ENCODE assay signal across 19 mouse cellular contexts in the genomic region with DNA sequence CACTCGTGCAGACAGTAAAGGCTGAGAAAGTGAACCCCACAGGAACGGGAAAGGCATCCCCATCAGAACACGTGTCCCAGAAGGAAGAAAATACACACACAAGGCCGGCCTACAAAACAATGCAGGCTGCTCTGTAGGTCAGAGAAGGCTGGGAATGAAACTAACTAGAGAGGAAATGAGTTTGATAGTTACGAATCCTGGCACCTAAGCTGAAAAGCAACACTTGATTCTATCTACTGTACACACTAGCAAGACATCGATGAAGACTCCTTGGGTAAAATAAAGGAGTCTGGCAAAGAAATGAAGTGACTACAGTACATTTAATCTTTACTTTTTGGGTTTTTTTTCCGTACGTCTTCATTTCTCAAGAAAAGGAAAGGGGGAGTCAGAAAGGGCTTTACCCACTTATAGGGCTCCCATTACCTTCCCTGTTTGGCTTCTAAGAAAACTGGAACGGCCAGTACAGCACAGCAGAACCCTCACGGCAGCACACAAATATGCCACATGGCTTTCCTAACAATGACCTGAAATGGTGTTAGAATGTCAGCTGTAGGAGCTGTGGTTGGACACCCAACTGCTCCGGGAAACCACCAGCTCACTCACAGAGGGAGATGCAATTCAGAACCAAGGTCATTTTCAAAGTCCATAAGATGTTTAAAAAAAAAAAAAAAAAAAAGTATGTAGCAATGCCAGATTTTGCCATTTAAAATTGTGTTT. TPM values are rescaled to one million over a fixed set of nuclear protein-coding genes. Genes with fewer than 3 reads are reported as not detected.
DNase-seq lines count a peak whose midpoint lies in the region; ATAC-seq and TF ChIP-seq lines count a peak whose summit lies in the region.
"Had no signal": no experiment of that assay in that cellular context is flagged by ENCODE, and none has a peak within 500 bp of the region (broad histone marks: within the 10 kb centered on the region; RNA-seq: fewer than 3 reads in every experiment).

No protein-coding gene starts in this region.

- H3K9me3 ChIP-seq in limb, embryonic 15.5 days = no peaks in the 10 kb centered on the region
- H3K9me3 ChIP-seq in liver, postnatal 0 days (ENCODE audit: low read length) = no peaks in the 10 kb centered on the region
- H3K9me3 ChIP-seq: hindbrain, embryonic 13.5 days; intestine, embryonic 15.5 days had no signal

- H3K27me3 ChIP-seq in limb, embryonic 15.5 days = no peaks in the 10 kb centered on the region
- no peaks in the 10 kb centered on the region for H3K27me3 ChIP-seq in liver, postnatal 0 days (ENCODE audit: insufficient read depth, low read length)
- H3K27me3 ChIP-seq: hindbrain, embryonic 13.5 days; intestine, embryonic 15.5 days had no signal

- no peak for TF ChIP-seq EP300 in liver, postnatal 0 days (IDR thresholded peaks at IDR 0.05; ENCODE audit: low read depth)

- no peak for TF ChIP-seq POLR2A in embryonic fibroblast, embryonic 13.5 days (IDR thresholded peaks at IDR 0.05; ENCODE audit: low read depth, low read length)

- 58% methylated on average over 11 of the region's 11 CpGs for WGBS in limb, embryonic 15.5 days
- 81% methylated on average over 11 of the region's 11 CpGs for WGBS in liver, postnatal 0 days (ENCODE audit: insufficient replicate concordance)

- DNase-seq in 416B (ENCODE audit: low read depth) = peak; percentile 51
- peak; percentile 76 for DNase-seq in NIH3T3 (ENCODE audit: low read depth)
- DNase-seq in liver, postnatal 0 days = no peak
- DNase-seq in testis, postnatal 10 days (ENCODE audit: low spot score) = no peak
- DNase-seq: adrenal gland, adult 8-10 months; cerebellum, adult 11 months; cerebellum, postnatal 25 days; gastrocnemius, postnatal 10 days; heart, adult 2 months; liver; lung, adult 2 months; lung, postnatal 36 days; right cerebral cortex, postnatal 4 days had no signal

- peaks cover 11% of the 10 kb centered on the region for H3K36me3 ChIP-seq in limb, embryonic 15.5 days
- peaks cover 18% of the 10 kb centered on the region for H3K36me3 ChIP-seq in liver, postnatal 0 days (replicated peaks; ENCODE audit: insufficient read depth, low read length)

- H3K4me3 ChIP-seq in embryonic fibroblast, embryonic 13.5 days (ENCODE audit: insufficient read depth, low read length) = no peak overlapping the region
- H3K4me3 ChIP-seq in limb, embryonic 15.5 days = no peak overlapping the region
- H3K4me3 ChIP-seq in liver, postnatal 0 days (ENCODE audit: low read depth, low read length) = no peak overlapping the region
- H3K4me3 ChIP-seq: heart, adult 2 months; hindbrain, embryonic 13.5 days; intestine, embryonic 15.5 days had no signal

- no peak overlapping the region for H3K4me2 ChIP-seq in limb, embryonic 15.5 days
- H3K4me2 ChIP-seq in liver, postnatal 0 days (ENCODE audit: low read depth, low read length) = no peak overlapping the region
- H3K4me2 ChIP-seq: hindbrain, embryonic 13.5 days; intestine, embryonic 15.5 days had no signal

- 0 out of 2 replicates have a peak, but pooled peaks cover 3% of the 10 kb centered on the region for H3K4me1 ChIP-seq in embryonic fibroblast, embryonic 13.5 days (ENCODE audit: control insufficient read depth, insufficient read depth, low read length)
- peaks cover 6% of the 10 kb centered on the region; the same call in 1 of the 2 replicates for H3K4me1 ChIP-seq in limb, embryonic 15.5 days
- no peaks in the 10 kb centered on the region for H3K4me1 ChIP-seq in liver, postnatal 0 days (ENCODE audit: insufficient read depth)
- H3K4me1 ChIP-seq: hindbrain, embryonic 13.5 days; intestine, embryonic 15.5 days had no signal

- H3K27ac ChIP-seq in embryonic fibroblast, embryonic 13.5 days (ENCODE audit: insufficient read depth, low read length) = peak overlapping the region; percentile 91
- H3K27ac ChIP-seq in limb, embryonic 15.5 days = peak overlapping the region; percentile 76
- H3K27ac ChIP-seq in liver, postnatal 0 days (ENCODE audit: low read depth) = no peak overlapping the region
- H3K27ac ChIP-seq: heart, adult 2 months; hindbrain, embryonic 13.5 days; intestine, embryonic 15.5 days had no signal

- no peak for TF ChIP-seq CTCF in embryonic fibroblast, embryonic 13.5 days (IDR thresholded peaks at IDR 0.05; ENCODE audit: borderline replicate concordance, insufficient read depth, low read length)
- no peak for TF ChIP-seq CTCF in liver, postnatal 0 days (IDR thresholded peaks at IDR 0.05; ENCODE audit: low read depth)

- peak; percentile 37; the same call in 1 of the 2 replicates for ATAC-seq in limb, embryonic 15.5 days (ENCODE audit: insufficient number of reproducible peaks, low FRiP score, low TSS enrichment, low read depth)
- ATAC-seq in liver, postnatal 0 days = no peak
- ATAC-seq in inflammation-experienced regulatory T-cells, adult 6 months = no peak
- ATAC-seq: forebrain, embryonic 16.5 days; intestine, embryonic 15.5 days had no signal

- H3K9ac ChIP-seq in limb, embryonic 15.5 days = no peak overlapping the region
- H3K9ac ChIP-seq in liver, postnatal 0 days (replicated peaks) = no peak overlapping the region
- H3K9ac ChIP-seq: hindbrain, embryonic 13.5 days; intestine, embryonic 15.5 days had no signal

RNA-seq across cellular contexts. Expression of a gene that starts 45.7 kb away (rescaled TPM):
- 53.1 TPM in 2 replicates for polyA plus RNA-seq in embryonic fibroblast, embryonic 13.5 days (2011; ENCODE audit: insufficient read length, low read depth, missing spikeins)
- polyA plus RNA-seq in limb, embryonic 15.5 days (2015; fragmentation: Nextera tagmentation; extraction: Ambion mirVana) = 35.6 and 38.8 TPM in 2 replicates
- polyA plus RNA-seq in liver, postnatal 0 days (2015; fragmentation: Nextera tagmentation; extraction: Ambion mirVana) = 11.0 and 14.2 TPM in 2 replicates
- polyA plus RNA-seq in inflammation-experienced regulatory T-cells, adult 6 months (2017; shearing (Covaris generic)) = 10 to 100 TPM; 40.9 to 48.9 (median 43.2) TPM

RNA-seq across cellular contexts. Expression of a gene that starts 45.8 kb away (rescaled TPM):
- polyA plus RNA-seq in embryonic fibroblast, embryonic 13.5 days (2011; ENCODE audit: insufficient read length, low read depth, missing spikeins) = 24.7 and 33.9 TPM in 2 replicates
- polyA plus RNA-seq in limb, embryonic 15.5 days (2015; fragmentation: Nextera tagmentation; extraction: Ambion mirVana) = 17.8 and 22.5 TPM in 2 replicates
- 4.6 and 5.8 TPM in 2 replicates for polyA plus RNA-seq in liver, postnatal 0 days (2015; fragmentation: Nextera tagmentation; extraction: Ambion mirVana)
- polyA plus RNA-seq in inflammation-experienced regulatory T-cells, adult 6 months (2017; shearing (Covaris generic)) = 1 to 10 TPM; 6.7 to 9.3 (median 7.4) TPM

Comparison
In these comparisons a context has a peak if more than half of its experiments do, and no peak if none do; other contexts are left out.
1. DNase-seq: peak in 416B (single experiment) and NIH3T3 (single experiment); none in liver, postnatal 0 days (single experiment) and testis, postnatal 10 days (single experiment).